Mouse (Mus musculus) intestine, postnatal 0 days (tissue): Measurements from ENCODE around the gene Olfr632. TPM values are rescaled to one million over a fixed set of nuclear protein-coding genes. Genes with fewer than 3 reads are reported as not detected.
A peak's percentile ranks its signal among the peaks of the same experiment; 100 is the strongest.

Experiments
- ATAC-seq: fragments of 200-750 bp; cut with Nextera tagmentation; 2 replicates; pipeline ENCODE4 v1.8.0; 2017; ENCODE audit warnings: mild to moderate bottlenecking, moderate TSS enrichment, moderate library complexity
- H3K27ac ChIP-seq: fragments of 300-500 bp; sonication (generic); 2 replicates; pipeline ENCODE4 v1.5.1; 2014; ENCODE audit warnings: mild to moderate bottlenecking, low read depth, low read length, moderate library complexity
- H3K27me3 ChIP-seq: fragments of 300-500 bp; sonication (generic); replicated peaks from 2 replicates; pipeline ENCODE4 v1.6.1; 2014; ENCODE audit warnings: low read length, mixed read lengths; ENCODE audit not compliant: control insufficient read depth, insufficient read depth
- H3K36me3 ChIP-seq: fragments of 300-500 bp; sonication (generic); 2 replicates; pipeline ENCODE4 v1.6.1; 2014; ENCODE audit warnings: mild to moderate bottlenecking, moderate library complexity; ENCODE audit not compliant: control insufficient read depth, insufficient read depth
- H3K4me1 ChIP-seq: fragments of 300-500 bp; sonication (generic); replicated peaks from 2 replicates; pipeline ENCODE4 v1.6.1; 2014; ENCODE audit warnings: antibody characterized with exemption, low read length, mixed read lengths; ENCODE audit not compliant: control insufficient read depth, insufficient read depth
- H3K4me2 ChIP-seq: fragments of 300-500 bp; sonication (generic); replicated peaks from 2 replicates; pipeline ENCODE4 v1.6.1; 2014; ENCODE audit warnings: low read depth, mild to moderate bottlenecking, moderate library complexity
- H3K4me3 ChIP-seq: fragments of 300-500 bp; sonication (generic); 2 replicates; pipeline ENCODE4 v1.5.1; 2014; ENCODE audit warnings: low read depth, low read length
- H3K9ac ChIP-seq: fragments of 300-500 bp; sonication (generic); 2 replicates; pipeline ENCODE4 v1.6.1; 2014; ENCODE audit warnings: mild to moderate bottlenecking, low read depth, low read length
- H3K9me3 ChIP-seq: fragments of 300-500 bp; sonication (generic); 2 replicates; pipeline ENCODE4 v1.6.1; 2016; ENCODE audit warnings: mixed run types; ENCODE audit not compliant: control insufficient read depth
- CTCF ChIP-seq: sonication (generic); IDR thresholded peaks from 2 replicates; pipeline ENCODE4 v1.5.1; 2016; ENCODE audit warnings: low read depth, mild to moderate bottlenecking, control low read depth, antibody characterized with exemption, moderate library complexity
- WGBS: fragments of 180-500 bp; shearing (Covaris S2); extraction: QIAGEN DNeasy Blood & Tissue Kit; methylation state at CpG from one replicate; pipeline ENCODE4 v1.1.7; 2014; 5-methylcytosine and 5-hydroxymethylcytosine counted together
- polyA plus RNA-seq: library from polyadenylated mRNA; unstranded; fragments of >200 nt; fragmentation: Nextera tagmentation; extraction: Ambion mirVana; gene quantifications from 2 replicates; pipeline ENCODE4 v1.2.1, GENCODE M21; 2015

The Olfr632 gene
- not detected in 2 replicates for polyA plus RNA-seq

DNA sequence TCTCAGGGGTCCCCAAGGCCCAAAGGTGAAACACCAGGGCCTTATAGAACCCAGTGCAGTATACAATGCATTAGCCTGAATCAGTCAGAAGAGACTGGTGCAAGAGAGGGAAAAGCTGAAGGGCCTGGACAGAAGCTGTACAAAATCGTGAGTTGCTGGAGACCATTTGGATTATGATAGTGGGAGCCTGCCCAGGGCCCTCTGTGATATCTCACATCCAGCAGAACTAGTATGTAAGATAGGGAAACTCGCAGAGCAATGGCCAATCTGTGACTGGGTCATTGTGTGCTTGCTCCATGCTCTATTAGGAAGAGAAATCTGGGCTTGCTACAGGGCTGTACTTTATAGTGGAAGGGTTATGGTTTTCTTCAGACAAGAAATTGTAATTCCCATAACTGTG is at the start of gene Olfr632:
Gene Olfr632, plus strand, starts transcription at position 84 of the 400 bp plus-strand sequence.
- Histone ChIP-seq H3K4me3 (no peak within 1 kb of the TSS), H3K9ac (no peak within 1 kb of the TSS), H3K9me3 (no peaks in the 10 kb centered on the region), H3K36me3 (no peaks in the 10 kb centered on the region), H3K27ac (no peak within 1 kb of the TSS), H3K4me2 (no peak within 1 kb of the TSS), H3K4me1 (no peaks in the 10 kb centered on the region), H3K27me3 (no peaks in the 10 kb centered on the region)
- no peak for ATAC-seq
- WGBS, result 69% methylated on average over 2 of the region's 2 CpGs
- no peak for TF ChIP-seq CTCF

DNA sequence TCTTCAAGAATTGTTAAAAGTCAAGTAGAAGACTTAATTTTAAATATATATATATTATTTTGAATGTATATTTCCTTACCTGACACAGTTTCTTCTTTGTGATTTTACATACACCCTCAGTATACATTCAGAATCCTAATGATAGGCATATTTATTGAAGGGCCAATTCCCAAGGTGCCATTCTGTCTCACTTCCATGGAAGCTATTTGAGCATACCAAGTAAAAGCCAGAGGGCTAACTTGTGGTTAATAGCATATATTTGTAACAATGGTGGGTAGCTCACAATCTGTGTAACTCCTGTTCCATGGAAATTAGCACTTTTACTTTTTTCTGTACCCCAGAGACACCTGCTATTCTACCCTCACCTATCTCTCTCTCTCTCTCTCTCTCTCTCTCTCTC is 48.0 kb upstream of the Olfr632 start, which contains the start of gene Olfr66:
Gene Olfr66, minus strand, starts transcription at position 101 of the 400 bp plus-strand sequence.
- Histone ChIP-seq H3K4me1 (no peaks in the 10 kb centered on the region), H3K4me2 (no peak within 1 kb of the TSS), H3K9me3 (no peaks in the 10 kb centered on the region), H3K27ac (no peak within 1 kb of the TSS), H3K27me3 (no peaks in the 10 kb centered on the region), H3K9ac (no peak within 1 kb of the TSS), H3K36me3 (no peaks in the 10 kb centered on the region), H3K4me3 (no peak within 1 kb of the TSS)
- no peak for ATAC-seq
- no peak for TF ChIP-seq CTCF

DNA sequence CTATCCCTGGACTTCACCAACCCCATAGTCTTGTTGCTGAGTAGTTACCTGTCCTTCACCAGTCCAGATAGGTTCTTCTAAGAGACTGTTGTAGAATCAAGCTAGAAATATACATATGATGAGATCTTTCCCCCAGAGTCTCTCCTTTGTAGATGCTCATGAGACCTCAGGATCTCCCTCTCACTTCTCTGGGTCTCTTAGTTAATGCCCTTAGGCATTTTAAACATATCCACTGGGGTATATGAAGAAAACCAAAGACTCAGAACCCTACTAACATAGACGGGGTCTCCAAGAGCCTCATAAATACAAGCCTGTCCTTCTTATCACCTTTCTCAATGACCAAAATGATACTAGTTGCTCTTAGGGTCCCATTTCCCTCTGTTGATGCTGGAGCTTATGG is 39.8 kb upstream of the Olfr632 start, which contains the start of gene Olfr64:
Gene Olfr64, minus strand, starts transcription at position 101 of the 400 bp plus-strand sequence.
- H3K9ac ChIP-seq, result no peak within 1 kb of the TSS
- H3K4me3 ChIP-seq, result no peak within 1 kb of the TSS
- H3K4me1 ChIP-seq, result no peaks in the 10 kb centered on the region
- no peak within 1 kb of the TSS for H3K4me2 ChIP-seq
- TF ChIP-seq CTCF, result no peak
- no peaks in the 10 kb centered on the region for H3K27me3 ChIP-seq
- H3K9me3 ChIP-seq, result no peaks in the 10 kb centered on the region
- H3K36me3 ChIP-seq, result no peaks in the 10 kb centered on the region
- H3K27ac ChIP-seq, result no peak within 1 kb of the TSS
- WGBS, result 63% methylated on average over 1 of the region's 1 CpGs
- no peak for ATAC-seq

DNA sequence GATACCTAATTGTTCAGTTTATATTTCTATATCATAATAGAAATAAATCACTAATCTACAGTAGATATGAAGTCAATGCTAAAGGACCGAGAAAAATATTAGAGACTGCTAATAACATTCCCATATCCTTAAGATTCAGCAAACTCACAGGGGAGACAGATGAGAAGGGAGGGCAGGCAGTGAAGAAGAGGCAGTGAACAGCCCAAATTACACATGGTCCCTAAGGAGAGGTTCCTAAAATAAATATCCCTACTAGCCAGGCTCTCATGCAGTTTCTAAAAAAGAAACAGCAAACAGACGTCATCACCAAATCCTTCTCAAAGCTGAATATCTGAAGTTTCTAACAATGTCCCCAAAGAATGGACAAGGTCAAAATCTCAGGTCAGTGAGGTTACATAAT is 31.0 kb upstream of the Olfr632 start, which contains the start of gene Olfr65:
Gene Olfr65, plus strand, starts transcription at position 301 of the 400 bp plus-strand sequence.
- H3K9ac ChIP-seq, result no peak within 1 kb of the TSS
- WGBS, result 73% methylated on average over 2 of the region's 2 CpGs
- no peak for ATAC-seq

DNA sequence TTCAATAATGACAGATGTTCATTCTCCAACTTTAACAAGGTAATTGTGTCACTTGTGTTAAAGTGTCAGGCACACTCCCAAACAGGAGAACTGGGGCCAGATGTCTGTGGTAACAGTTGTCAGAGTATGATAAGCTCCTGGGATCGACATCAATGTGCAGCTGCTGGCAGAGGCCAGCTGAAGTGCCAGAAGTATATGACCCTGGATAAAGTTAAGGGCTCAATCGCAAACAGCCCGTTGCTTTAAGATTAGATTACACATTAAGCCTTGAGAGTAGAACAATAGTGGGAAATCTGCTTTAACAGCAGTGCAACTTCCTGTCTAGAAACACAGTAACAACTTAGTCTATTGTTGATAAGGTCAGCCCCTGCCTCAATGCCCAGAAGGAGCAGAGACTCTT is 24.1 kb upstream of the Olfr632 start:
- no peaks in the 10 kb centered on the region for H3K27me3 ChIP-seq
- no peak overlapping the region for H3K27ac ChIP-seq
- H3K9ac ChIP-seq, result no peak overlapping the region
- no peak for TF ChIP-seq CTCF
- peak; percentile 64 for ATAC-seq
- H3K36me3 ChIP-seq, result no peaks in the 10 kb centered on the region
- no peaks in the 10 kb centered on the region for H3K4me1 ChIP-seq
- WGBS, result 16% methylated on average over 3 of the region's 3 CpGs
- H3K9me3 ChIP-seq, result no peaks in the 10 kb centered on the region
- no peak overlapping the region for H3K4me2 ChIP-seq
- no peak overlapping the region for H3K4me3 ChIP-seq

More for the DNA sequence above, 31.0 kb upstream of the Olfr632 start, which contains the start of gene Olfr65:
- no peaks in the 10 kb centered on the region for H3K4me1 ChIP-seq
- H3K27me3 ChIP-seq, result no peaks in the 10 kb centered on the region
- no peaks in the 10 kb centered on the region for H3K9me3 ChIP-seq
- no peaks in the 10 kb centered on the region for H3K36me3 ChIP-seq
- no peak for TF ChIP-seq CTCF
- no peak within 1 kb of the TSS for H3K4me3 ChIP-seq
- H3K4me2 ChIP-seq, result no peak within 1 kb of the TSS
- H3K27ac ChIP-seq, result no peak within 1 kb of the TSS

DNA sequence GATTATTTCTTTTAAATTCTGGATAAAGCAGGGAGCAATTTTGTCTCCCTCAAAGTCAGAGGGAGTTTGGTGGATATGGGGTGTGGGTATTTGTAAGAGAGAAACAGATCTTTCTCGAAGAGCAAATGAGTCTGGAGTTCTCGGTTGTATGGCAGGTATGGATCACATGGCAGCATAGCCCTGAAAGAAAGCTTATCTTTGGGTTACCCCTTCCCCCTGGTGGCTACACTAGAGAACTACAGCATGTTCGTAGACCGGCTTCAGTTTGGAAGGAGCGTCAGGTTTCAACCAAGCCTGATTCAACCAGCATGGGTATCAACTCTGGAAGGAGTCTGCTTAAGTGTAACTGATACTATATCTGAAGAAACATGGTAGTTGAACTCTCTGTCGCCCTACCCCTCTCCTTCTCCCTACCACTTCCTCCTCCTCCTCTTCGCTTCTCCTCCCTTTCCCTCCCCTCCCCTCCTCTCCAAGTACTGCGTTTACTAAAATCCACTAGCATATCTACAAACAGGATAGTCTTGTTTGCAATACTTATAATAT is 21.1 kb upstream of the Olfr632 start:
- no peak for ATAC-seq
- H3K4me1 ChIP-seq, result no peaks in the 10 kb centered on the region
- H3K9ac ChIP-seq, result no peak overlapping the region
- no peak overlapping the region for H3K27ac ChIP-seq
- H3K9me3 ChIP-seq, result no peaks in the 10 kb centered on the region
- H3K36me3 ChIP-seq, result no peaks in the 10 kb centered on the region
- peak; percentile 57 for TF ChIP-seq CTCF
- 56% methylated on average over 8 of the region's 8 CpGs for WGBS
- no peaks in the 10 kb centered on the region for H3K27me3 ChIP-seq
- H3K4me3 ChIP-seq, result no peak overlapping the region
- H3K4me2 ChIP-seq, result no peak overlapping the region

DNA sequence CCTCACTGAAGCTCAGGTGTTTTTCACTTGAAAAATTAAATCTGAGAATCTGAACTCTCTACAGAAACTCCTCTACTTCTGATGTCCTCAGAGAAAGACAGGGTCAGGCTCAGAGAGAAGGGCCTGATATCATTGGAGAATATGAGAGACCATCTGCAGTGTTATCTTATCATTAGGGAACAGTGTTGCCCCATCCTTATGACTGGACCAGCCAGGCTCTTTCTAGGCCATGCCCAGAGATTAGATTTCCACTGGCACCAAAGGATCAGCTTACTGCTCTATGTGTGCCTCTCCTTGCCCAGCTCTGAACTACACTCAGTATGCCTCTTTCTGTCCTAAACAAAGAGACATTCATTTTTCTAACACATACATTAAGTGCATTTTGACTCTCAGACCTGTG is 18.8 kb upstream of the Olfr632 start:
- Histone ChIP-seq H3K27me3 (no peaks in the 10 kb centered on the region), H3K27ac (no peak overlapping the region), H3K36me3 (no peaks in the 10 kb centered on the region), H3K4me3 (no peak overlapping the region), H3K9ac (no peak overlapping the region), H3K4me1 (no peaks in the 10 kb centered on the region), H3K4me2 (no peak overlapping the region), H3K9me3 (no peaks in the 10 kb centered on the region)
- TF ChIP-seq CTCF, result no peak
- no peak for ATAC-seq
